Mouse (Mus musculus) testis, adult 2 months (tissue): Measurements from ENCODE around the gene Hdhd3.

Source experiments
- CTCF ChIP-seq: fragments of 200-500 bp; IDR thresholded peaks from 2 replicates; pipeline ENCODE4 v1.5.1; 2012; ENCODE audit warnings: low read depth, mild to moderate bottlenecking, inconsistent platforms, low read length, moderate library complexity; ENCODE audit not compliant: control insufficient read depth, insufficient read depth, insufficient replicate concordance
- POLR2A ChIP-seq: fragments of 200-500 bp; IDR thresholded peaks from 2 replicates; pipeline ENCODE4 v1.6.1; 2012; ENCODE audit warnings: low read depth, mild to moderate bottlenecking, inconsistent platforms, low read length, moderate library complexity; ENCODE audit not compliant: control insufficient read depth

DNA sequence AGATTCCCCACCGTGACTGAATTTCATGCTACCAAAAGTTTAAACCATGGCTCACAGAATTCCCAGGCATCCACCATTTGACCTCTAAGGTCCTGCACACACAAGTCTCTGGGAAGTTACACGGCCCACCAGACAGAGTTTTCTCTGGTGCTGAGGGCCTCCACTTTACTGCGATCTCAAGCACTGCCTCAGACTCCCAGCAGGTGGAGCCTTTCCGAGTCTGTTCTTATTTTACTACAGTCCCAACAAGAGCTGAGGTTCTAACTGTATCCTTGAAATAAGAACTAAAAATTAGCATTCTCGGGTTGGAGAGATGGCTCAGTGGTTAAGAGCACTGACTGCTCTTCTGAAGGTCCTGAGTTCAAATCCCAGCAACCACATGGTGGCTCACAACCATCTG is 48.3 kb downstream of the Hdhd3 start:
- peak; percentile 20; the same call in 1 of the 2 replicates for TF ChIP-seq CTCF
- no peak for TF ChIP-seq POLR2A
